Mouse (Mus musculus): ENCODE results near the gene Gon4l.
"Not testable (repeated sequence)": the region's sequence is repeated elsewhere in the genome, so short reads cannot be mapped to it uniquely, and the experiment has no call there.

Gon4l gene

GRCm38 (mm10) chr3:88834951-88835491 is at the start of gene Gon4l:
Gon4l (plus strand) TSS chr3:88835231.
- DNase-seq (ENCODE audit: low spot score in 2 of 2), result not testable (repeated sequence)

GRCm38 (mm10) chr3:88786323-88786722 is 48.7 kb upstream of the Gon4l start:
- not testable (repeated sequence) for DNase-seq (ENCODE audit: low spot score in 2 of 2)

GRCm38 (mm10) chr3:88786805-88787204 is 48.2 kb upstream of the Gon4l start:
- not testable (repeated sequence) for DNase-seq (ENCODE audit: low spot score in 2 of 2)

- DNase-seq (ENCODE audit: low spot score in 2 of 2), result not testable (repeated sequence)
Measured at GRCm38 (mm10) chr3:88788033-88788432, 47.0 kb upstream of the Gon4l start.

- DNase-seq (ENCODE audit: low spot score in 2 of 2), result not testable (repeated sequence)
Measured at GRCm38 (mm10) chr3:88797507-88797906, 37.5 kb upstream of the Gon4l start.

- DNase-seq (ENCODE audit: low spot score in 2 of 2), result no peak
Measured at GRCm38 (mm10) chr3:88803910-88804540, 31.0 kb upstream of the Gon4l start.

- DNase-seq (ENCODE audit: low spot score in 2 of 2), result no peak
Measured at GRCm38 (mm10) chr3:88825710-88826109, 9.3 kb upstream of the Gon4l start.

- no peak for DNase-seq (ENCODE audit: low spot score in 2 of 2)
Measured at GRCm38 (mm10) chr3:88827231-88827630, 7.8 kb upstream of the Gon4l start.

- peak; percentile 75 to 83 for DNase-seq (ENCODE audit: low spot score in 2 of 2)
Measured at GRCm38 (mm10) chr3:88831177-88832121, 3.6 kb upstream of the Gon4l start.

- peak; percentile 61 to 81 for DNase-seq (ENCODE audit: low spot score in 2 of 2)
Measured at GRCm38 (mm10) chr3:88832388-88832787, 2.6 kb upstream of the Gon4l start.

GRCm38 (mm10) chr3:88849172-88849571 is 14.1 kb downstream of the Gon4l start:
- no peak for DNase-seq (ENCODE audit: low spot score in 2 of 2)

- no peak for DNase-seq (ENCODE audit: low spot score in 2 of 2)
Measured at GRCm38 (mm10) chr3:88855837-88856236, 20.8 kb downstream of the Gon4l start.

- DNase-seq (ENCODE audit: low spot score in 2 of 2), result no peak
Measured at GRCm38 (mm10) chr3:88862129-88862528, 27.1 kb downstream of the Gon4l start.

GRCm38 (mm10) chr3:88866735-88867134 is 31.7 kb downstream of the Gon4l start:
- not testable (repeated sequence) for DNase-seq (ENCODE audit: low spot score in 2 of 2)

GRCm38 (mm10) chr3:88867177-88867576 is 32.1 kb downstream of the Gon4l start:
- DNase-seq (ENCODE audit: low spot score in 2 of 2), result not testable (repeated sequence)

GRCm38 (mm10) chr3:88868449-88868848 is 33.4 kb downstream of the Gon4l start:
- DNase-seq (ENCODE audit: low spot score in 2 of 2), result not testable (repeated sequence)

- not testable (repeated sequence) for DNase-seq (ENCODE audit: low spot score in 2 of 2)
Measured at GRCm38 (mm10) chr3:88882536-88882935, 47.5 kb downstream of the Gon4l start.

GRCm38 (mm10) chr3:88893011-88893410 is 58.0 kb downstream of the Gon4l start:
- DNase-seq (ENCODE audit: low spot score in 2 of 2), result not testable (repeated sequence)

GRCm38 (mm10) chr3:88904803-88905202 is 69.8 kb downstream of the Gon4l start:
- no peak for DNase-seq (ENCODE audit: low spot score in 2 of 2)

GRCm38 (mm10) chr3:88905209-88905608 is 70.2 kb downstream of the Gon4l start:
- DNase-seq (ENCODE audit: low spot score in 2 of 2), result no peak

- DNase-seq (ENCODE audit: low spot score in 2 of 2), result no peak
Measured at GRCm38 (mm10) chr3:88905741-88906140, 70.7 kb downstream of the Gon4l start.

GRCm38 (mm10) chr3:88906393-88907159 is 71.5 kb downstream of the Gon4l start:
- DNase-seq (ENCODE audit: low spot score in 2 of 2), result no peak
